Mouse (Mus musculus): ENCODE measurements around the gene Mllt10. TPM values are rescaled to one million over a fixed set of nuclear protein-coding genes. Genes with fewer than 3 reads are reported as not detected.

Mllt10 gene
- polyA plus RNA-seq, 2 experiments = 14.4 to 16.4 TPM

- TF ChIP-seq EP300 (IDR thresholded peaks at IDR 0.05; ENCODE audit: low read depth) (no peak), CTCF (IDR thresholded peaks at IDR 0.05; ENCODE audit: low read depth) (no peak)
- ATAC-seq (ENCODE audit: insufficient read depth) = no peak
- H3K36me3 ChIP-seq (replicated peaks; ENCODE audit: control insufficient read depth, insufficient read depth, low read depth) = no peaks in the 10 kb centered on the region
- H3K4me1 ChIP-seq (replicated peaks; ENCODE audit: control insufficient read depth in 2 of 2, insufficient read depth in 2 of 2, low read length in 1 of 2) = peaks cover 5 to 10% of the 10 kb centered on the region in 2 experiments
- WGBS (ENCODE audit: insufficient replicate concordance) = 29% methylated on average over 9 of the region's 9 CpGs
- no peaks in the 10 kb centered on the region for H3K9me3 ChIP-seq (ENCODE audit: control insufficient read depth, low read length)
- H3K9ac ChIP-seq (replicated peaks) = peak overlapping the region; percentile 89
- DNase-seq (ENCODE audit: low read depth in 3 of 3, low spot score in 3 of 3) = no peak
- H3K27me3 ChIP-seq (ENCODE audit: control insufficient read depth, insufficient read depth, low read length) = 0 out of 2 replicates have a peak, but pooled peaks cover 3% of the 10 kb centered on the region
- peak overlapping the region; percentile 88 for H3K4me2 ChIP-seq (ENCODE audit: low read depth)
- peak overlapping the region; percentile 91 for H3K27ac ChIP-seq
- H3K4me3 ChIP-seq (ENCODE audit: insufficient read depth in 1 of 2, low read depth in 2 of 2, low read length in 2 of 2) = peak overlapping the region; percentile 62 to 91; a peak in 2 of 4 replicates
Measured at GRCm38 (mm10) chr2:18058146-18058708, 3.2 kb downstream of the Mllt10 start.

DNA sequence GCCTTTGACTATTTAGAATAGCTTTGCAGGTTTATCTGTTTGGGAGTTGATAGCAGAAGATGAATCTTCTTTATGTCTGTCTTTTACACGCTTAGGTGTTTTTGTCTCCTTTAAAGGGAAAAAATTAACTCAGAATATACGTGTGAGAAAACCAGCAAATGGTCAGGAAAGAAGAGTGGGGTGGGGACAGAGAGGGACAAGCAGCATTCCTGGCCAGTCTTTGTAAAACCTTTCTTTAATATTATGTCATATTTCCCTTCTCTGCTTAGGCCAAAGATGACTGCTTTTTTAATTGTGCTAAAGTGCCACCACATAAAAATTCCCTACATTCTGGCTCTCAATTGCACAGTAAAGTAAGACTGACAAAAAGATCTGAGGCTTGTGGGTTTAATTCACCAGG, 4.0 kb downstream of the Mllt10 start:
- DNase-seq (ENCODE audit: low read depth in 3 of 3, low spot score in 3 of 3) (no peak), ATAC-seq (ENCODE audit: insufficient read depth) (no peak)
- H3K27me3 ChIP-seq (ENCODE audit: control insufficient read depth, insufficient read depth, low read length) = no peaks in the 10 kb centered on the region
- H3K4me2 ChIP-seq (ENCODE audit: low read depth) = peak overlapping the region; percentile 88
- H3K27ac ChIP-seq = no peak overlapping the region
- H3K9me3 ChIP-seq (ENCODE audit: control insufficient read depth, low read length) = no peaks in the 10 kb centered on the region
- H3K9ac ChIP-seq (replicated peaks) = no peak overlapping the region
- H3K36me3 ChIP-seq (replicated peaks; ENCODE audit: control insufficient read depth, insufficient read depth, low read depth) = no peaks in the 10 kb centered on the region
- WGBS (ENCODE audit: insufficient replicate concordance) = 26% methylated on average over 2 of the region's 2 CpGs
- no peak overlapping the region for H3K4me3 ChIP-seq (ENCODE audit: insufficient read depth in 1 of 2, low read depth in 2 of 2, low read length in 2 of 2)
- TF ChIP-seq EP300 (IDR thresholded peaks at IDR 0.05; ENCODE audit: low read depth) (no peak), CTCF (IDR thresholded peaks at IDR 0.05; ENCODE audit: low read depth) (no peak)
- H3K4me1 ChIP-seq (replicated peaks; ENCODE audit: control insufficient read depth in 2 of 2, insufficient read depth in 2 of 2, low read length in 1 of 2) = peaks cover 5 to 10% of the 10 kb centered on the region in 2 experiments

GRCm38 (mm10) chr2:18059891-18060290, 4.9 kb downstream of the Mllt10 start:
- TF ChIP-seq CTCF (IDR thresholded peaks at IDR 0.05; ENCODE audit: low read depth) (no peak), EP300 (IDR thresholded peaks at IDR 0.05; ENCODE audit: low read depth) (no peak)
- Histone ChIP-seq H3K9me3 (ENCODE audit: control insufficient read depth, low read length) (no peaks in the 10 kb centered on the region), H3K36me3 (replicated peaks; ENCODE audit: control insufficient read depth, insufficient read depth, low read depth) (no peaks in the 10 kb centered on the region), H3K27me3 (ENCODE audit: control insufficient read depth, insufficient read depth, low read length) (no peaks in the 10 kb centered on the region), H3K4me2 (ENCODE audit: low read depth) (no peak overlapping the region), H3K27ac (no peak overlapping the region), H3K4me3 (ENCODE audit: insufficient read depth in 1 of 2, low read depth in 2 of 2, low read length in 2 of 2) (no peak overlapping the region), H3K4me1 (replicated peaks; ENCODE audit: control insufficient read depth in 2 of 2, insufficient read depth in 2 of 2, low read length in 1 of 2) (peaks cover 5 to 10% of the 10 kb centered on the region in 2 experiments), H3K9ac (replicated peaks) (no peak overlapping the region)
- no peak for DNase-seq (ENCODE audit: low read depth in 3 of 3, low spot score in 3 of 3)
- no peak for ATAC-seq (ENCODE audit: insufficient read depth)
- 66% methylated on average over 1 of the region's 1 CpGs for WGBS (ENCODE audit: insufficient replicate concordance)

DNA sequence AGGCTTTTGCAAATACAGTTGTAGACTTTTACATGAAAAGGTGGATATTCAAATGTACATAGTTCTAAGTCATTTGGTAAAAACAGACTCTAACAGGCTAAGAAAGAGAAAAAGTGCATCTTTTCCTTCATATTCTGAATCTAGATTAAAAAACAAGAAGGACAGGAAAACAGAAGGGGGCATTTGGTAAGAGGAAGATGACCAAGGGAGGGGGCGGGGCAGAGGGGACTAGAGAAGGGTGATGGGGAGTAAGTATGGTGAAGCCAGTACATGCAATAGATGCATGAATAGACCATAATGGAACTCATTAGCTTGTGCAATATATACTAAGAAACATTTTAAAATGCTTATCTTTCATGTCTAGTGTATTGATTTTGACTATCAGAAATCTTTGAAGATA, 5.4 kb downstream of the Mllt10 start:
- Histone ChIP-seq H3K27me3 (ENCODE audit: control insufficient read depth, insufficient read depth, low read length) (no peaks in the 10 kb centered on the region), H3K4me3 (ENCODE audit: insufficient read depth in 1 of 2, low read depth in 2 of 2, low read length in 2 of 2) (no peak overlapping the region), H3K27ac (no peak overlapping the region), H3K4me1 (replicated peaks; ENCODE audit: control insufficient read depth in 2 of 2, insufficient read depth in 2 of 2, low read length in 1 of 2) (peaks cover 0 to 9% of the 10 kb centered on the region in 2 experiments; a peak in 2 of 4 replicates), H3K9ac (replicated peaks) (no peak overlapping the region), H3K9me3 (ENCODE audit: control insufficient read depth, low read length) (no peaks in the 10 kb centered on the region), H3K4me2 (ENCODE audit: low read depth) (no peak overlapping the region), H3K36me3 (replicated peaks; ENCODE audit: control insufficient read depth, insufficient read depth, low read depth) (no peaks in the 10 kb centered on the region)
- TF ChIP-seq EP300 (IDR thresholded peaks at IDR 0.05; ENCODE audit: low read depth) (no peak), CTCF (IDR thresholded peaks at IDR 0.05; ENCODE audit: low read depth) (no peak)
- 69% methylated on average over 1 of the region's 1 CpGs for WGBS (ENCODE audit: insufficient replicate concordance)
- ATAC-seq (ENCODE audit: insufficient read depth) (no peak), DNase-seq (ENCODE audit: low read depth in 3 of 3, low spot score in 3 of 3) (no peak)

DNA sequence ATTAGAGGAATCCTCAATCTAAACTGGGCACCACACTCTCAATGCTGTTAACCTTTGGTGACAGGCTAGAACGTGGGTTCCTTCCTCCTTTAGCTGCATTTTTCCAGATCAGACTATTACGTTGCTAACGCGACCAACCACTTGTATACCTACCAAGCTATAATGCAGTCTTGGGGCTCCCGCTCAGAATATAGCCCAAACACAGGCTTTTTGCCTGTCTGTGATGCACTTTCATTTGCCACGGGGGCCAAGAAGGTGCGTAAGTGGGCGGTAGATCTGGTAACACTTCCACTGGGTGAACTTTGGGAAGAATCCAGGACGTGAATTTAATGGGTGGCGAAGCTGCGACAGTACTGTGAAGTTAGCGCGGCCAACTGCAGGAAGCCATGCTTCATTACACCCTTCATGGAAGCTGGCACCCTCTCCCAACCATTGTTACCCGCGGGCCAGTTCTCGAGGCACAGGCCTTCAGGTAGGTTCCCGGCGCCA, 8.8 kb downstream of the Mllt10 start:
- no peaks in the 10 kb centered on the region for H3K27me3 ChIP-seq (ENCODE audit: control insufficient read depth, insufficient read depth, low read length)
- DNase-seq (ENCODE audit: low read depth in 3 of 3, low spot score in 3 of 3) = peak in 2 of 3 experiments; percentile 43 to 63
- H3K4me1 ChIP-seq (replicated peaks; ENCODE audit: control insufficient read depth in 2 of 2, insufficient read depth in 2 of 2, low read length in 1 of 2) = peaks cover 7 to 12% of the 10 kb centered on the region in 2 experiments
- H3K9ac ChIP-seq (replicated peaks) = peak overlapping the region; percentile 98
- TF ChIP-seq CTCF (IDR thresholded peaks at IDR 0.05; ENCODE audit: low read depth) (peak; percentile 31; the same call in 1 of the 2 replicates), EP300 (IDR thresholded peaks at IDR 0.05; ENCODE audit: low read depth) (0 out of 2 replicates have a peak, but pooled peaks have one; percentile 24)
- no peaks in the 10 kb centered on the region for H3K9me3 ChIP-seq (ENCODE audit: control insufficient read depth, low read length)
- peak overlapping the region; percentile 65 to 96 for H3K4me3 ChIP-seq (ENCODE audit: insufficient read depth in 1 of 2, low read depth in 2 of 2, low read length in 2 of 2)
- ATAC-seq (ENCODE audit: insufficient read depth) = peak; percentile 38
- 1% methylated on average over 18 of the region's 18 CpGs for WGBS (ENCODE audit: insufficient replicate concordance)
- H3K36me3 ChIP-seq (replicated peaks; ENCODE audit: control insufficient read depth, insufficient read depth, low read depth) = peaks cover 8% of the 10 kb centered on the region
- peak overlapping the region; percentile 75 for H3K4me2 ChIP-seq (ENCODE audit: low read depth)
- peak overlapping the region; percentile 95 for H3K27ac ChIP-seq

Measured in liver, embryonic 14.5 days (tissue).